Mouse (Mus musculus): ENCODE results near the gene Abhd10. TPM values are rescaled to one million over a fixed set of nuclear protein-coding genes. Genes with fewer than 3 reads are reported as not detected.

The Abhd10 gene
- polyA plus RNA-seq, 1 experiment from 2014 or later: 52.6 TPM

DNA sequence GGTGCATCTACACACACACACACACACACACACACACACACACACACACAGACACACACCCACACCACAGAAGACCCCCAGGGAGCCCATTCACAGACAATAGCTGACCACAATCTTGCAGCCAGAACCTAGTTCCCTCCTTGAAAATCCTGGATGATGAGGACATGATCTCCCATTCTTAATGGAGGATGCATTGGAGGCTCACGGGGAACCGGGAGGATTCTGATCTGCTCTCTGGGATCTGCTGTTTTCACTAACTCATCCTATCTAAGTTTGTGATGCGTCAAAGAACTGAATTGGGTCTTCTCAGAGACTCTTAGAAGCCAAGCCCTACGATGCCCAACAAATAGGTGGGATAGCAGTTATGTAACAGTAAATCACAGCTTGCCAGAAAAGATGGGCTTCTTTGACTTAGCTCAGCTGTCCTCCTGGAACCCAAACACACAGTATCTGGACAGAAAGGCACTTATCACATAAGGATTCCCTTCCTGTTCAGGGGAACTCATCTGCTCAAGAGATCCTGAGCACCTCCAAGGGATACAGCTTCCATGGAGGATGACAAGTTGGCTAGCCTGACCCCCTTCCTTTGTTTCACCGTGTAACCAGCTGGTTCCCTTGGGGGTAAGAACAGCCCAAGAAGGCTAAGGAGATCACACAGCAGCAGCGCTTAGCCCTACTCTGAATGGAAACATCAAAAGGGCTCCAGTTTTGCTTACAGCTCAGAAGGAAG, 19.4 kb downstream of the Abhd10 start:
- peak; percentile 53 for ATAC-seq
- H3K9ac ChIP-seq (replicated peaks): peak overlapping the region; percentile 87
- peak overlapping the region; percentile 62 for H3K4me3 ChIP-seq (replicated peaks)
- H3K4me2 ChIP-seq (replicated peaks): peak overlapping the region; percentile 64
- H3K36me3 ChIP-seq: peaks cover 36% of the 10 kb centered on the region
- peaks cover 51% of the 10 kb centered on the region for H3K4me1 ChIP-seq (replicated peaks)
- no peaks in the 10 kb centered on the region for H3K27me3 ChIP-seq
- H3K27ac ChIP-seq: peak overlapping the region; percentile 98
- H3K9me3 ChIP-seq: no peaks in the 10 kb centered on the region
- WGBS: 26% methylated on average over 6 of the region's 6 CpGs

DNA sequence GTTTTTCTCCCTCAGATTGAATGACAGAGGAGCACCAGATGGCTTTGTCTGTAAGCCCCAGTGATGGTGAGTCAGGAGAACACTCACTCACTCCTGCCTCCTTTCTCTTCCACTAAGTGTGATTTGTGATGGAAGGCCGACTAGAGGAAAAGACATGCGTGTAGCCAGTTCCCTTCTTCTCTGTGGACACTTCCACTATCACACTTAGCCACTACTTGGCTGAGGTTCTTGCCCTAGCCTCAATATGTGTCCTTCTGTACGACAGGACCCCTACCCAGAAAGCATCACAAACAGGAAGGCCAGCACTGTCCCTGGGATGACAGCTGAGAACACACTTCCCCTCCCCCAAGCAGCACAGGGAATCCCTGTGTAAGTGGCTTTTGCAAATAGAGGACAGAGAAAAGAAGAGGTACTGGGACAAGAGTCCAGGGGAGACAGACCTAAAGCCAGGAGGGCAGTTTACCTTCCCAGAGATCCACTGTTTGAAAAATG, 20.2 kb downstream of the Abhd10 start:
- Histone ChIP-seq H3K4me1 (replicated peaks) (peaks cover 51% of the 10 kb centered on the region), H3K27ac (peak overlapping the region; percentile 98), H3K36me3 (peaks cover 43% of the 10 kb centered on the region), H3K9ac (replicated peaks) (peak overlapping the region; percentile 87), H3K4me3 (replicated peaks) (peak overlapping the region; percentile 62), H3K27me3 (no peaks in the 10 kb centered on the region), H3K4me2 (replicated peaks) (peak overlapping the region; percentile 64), H3K9me3 (no peaks in the 10 kb centered on the region)
- 44% methylated on average over 3 of the region's 3 CpGs for WGBS
- no peak for ATAC-seq

DNA sequence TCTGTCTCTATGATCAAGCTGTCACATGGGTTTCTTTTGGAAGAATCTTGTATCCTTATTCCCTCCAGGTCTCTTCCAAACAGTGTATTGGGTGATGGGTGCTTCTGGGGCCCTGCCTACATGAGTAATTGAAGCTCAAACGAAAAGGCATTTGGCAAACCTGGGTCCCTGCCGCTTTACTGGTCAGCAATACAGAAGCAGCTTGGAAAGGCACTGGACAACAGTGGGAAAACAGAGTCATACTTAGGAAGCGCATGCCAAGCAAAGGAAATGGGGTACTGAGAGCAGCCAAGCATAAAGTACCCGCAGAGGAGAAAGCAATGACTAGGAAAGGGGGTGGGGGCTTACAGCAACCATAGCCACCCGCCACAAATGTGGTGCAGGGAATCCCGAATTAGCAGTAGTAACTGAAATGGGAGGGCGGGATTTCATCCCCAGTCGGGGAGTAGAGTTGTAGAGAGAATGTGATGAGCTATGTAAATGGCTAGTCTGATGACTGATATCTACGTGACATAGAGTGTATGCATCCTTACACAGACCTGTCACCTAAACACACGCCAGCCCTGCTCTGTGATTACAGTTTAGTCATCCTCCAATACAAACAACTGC, 22.6 kb downstream of the Abhd10 start:
- peak overlapping the region; percentile 16; the same call in 1 of the 2 replicates for H3K9ac ChIP-seq (replicated peaks)
- 93% methylated on average over 10 of the region's 10 CpGs for WGBS
- H3K4me3 ChIP-seq (replicated peaks): peak overlapping the region; percentile 62; the same call in 1 of the 2 replicates
- no peak overlapping the region for H3K27ac ChIP-seq
- peak overlapping the region; percentile 64 for H3K4me2 ChIP-seq (replicated peaks)
- peaks cover 64% of the 10 kb centered on the region for H3K36me3 ChIP-seq
- no peaks in the 10 kb centered on the region for H3K27me3 ChIP-seq
- H3K9me3 ChIP-seq: no peaks in the 10 kb centered on the region
- no peak for ATAC-seq
- peaks cover 44% of the 10 kb centered on the region for H3K4me1 ChIP-seq (replicated peaks)

DNA sequence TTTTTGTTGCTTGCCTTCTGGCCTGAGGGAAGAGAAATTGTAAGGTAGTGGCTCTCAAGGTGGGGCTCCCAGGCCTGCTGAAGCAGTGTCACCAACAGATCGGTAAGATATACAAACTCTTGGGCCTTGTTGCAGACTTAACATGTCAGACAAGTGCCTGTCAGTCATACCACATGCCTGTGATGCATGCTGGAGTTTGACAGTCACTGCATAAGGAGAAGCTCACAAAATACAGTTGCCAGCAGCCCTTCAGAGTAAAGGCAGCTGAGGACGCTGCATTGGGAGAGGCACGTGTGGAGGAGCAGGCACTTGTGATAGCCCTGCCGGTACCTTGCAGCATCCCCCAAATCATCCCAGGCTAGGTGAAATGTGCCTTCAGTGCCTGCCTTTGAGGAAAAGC, 24.5 kb downstream of the Abhd10 start:
- Histone ChIP-seq H3K4me2 (replicated peaks) (no peak overlapping the region), H3K27ac (no peak overlapping the region; the same call in 1 of the 2 replicates), H3K27me3 (no peaks in the 10 kb centered on the region), H3K9ac (replicated peaks) (no peak overlapping the region), H3K4me1 (replicated peaks) (peaks cover 49% of the 10 kb centered on the region), H3K4me3 (replicated peaks) (no peak overlapping the region), H3K9me3 (no peaks in the 10 kb centered on the region), H3K36me3 (peaks cover 81% of the 10 kb centered on the region)
- 96% methylated on average over 4 of the region's 4 CpGs for WGBS
- ATAC-seq: no peak

DNA sequence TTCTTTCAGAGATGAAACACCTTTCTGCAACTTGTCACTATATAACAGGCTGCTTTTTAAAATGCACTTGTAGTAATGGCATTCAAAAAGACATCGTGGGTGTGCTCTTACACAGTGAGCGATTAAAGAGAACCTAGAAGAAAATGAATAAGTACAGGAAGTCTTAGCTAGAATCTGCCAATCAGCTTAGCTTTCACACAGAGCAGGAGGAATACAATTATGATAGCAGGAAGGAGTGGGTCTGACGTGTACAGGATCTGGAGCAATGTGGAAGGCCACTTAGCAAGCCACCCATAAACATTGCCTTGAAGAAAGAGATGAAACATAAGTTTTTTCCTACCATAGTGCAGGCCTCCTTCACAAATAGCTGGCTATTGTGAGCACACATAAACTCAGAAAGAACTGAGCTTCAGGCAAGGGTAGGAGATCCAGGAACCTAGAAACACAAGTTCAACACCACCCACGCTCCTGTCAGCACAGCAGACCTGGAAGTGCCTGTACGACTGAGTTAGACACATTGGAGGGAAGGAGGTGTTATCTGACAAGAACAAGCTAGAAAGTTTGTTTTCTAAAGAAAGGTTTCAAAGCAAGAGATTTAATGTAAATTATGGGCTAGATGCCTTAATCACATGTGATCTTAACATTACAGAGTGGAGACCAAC, 28.1 kb downstream of the Abhd10 start:
- Histone ChIP-seq H3K27me3 (no peaks in the 10 kb centered on the region), H3K4me1 (replicated peaks) (peaks cover 20% of the 10 kb centered on the region), H3K4me3 (replicated peaks) (no peak overlapping the region), H3K27ac (no peak overlapping the region), H3K36me3 (peaks cover 83% of the 10 kb centered on the region), H3K9ac (replicated peaks) (no peak overlapping the region), H3K9me3 (no peaks in the 10 kb centered on the region), H3K4me2 (replicated peaks) (no peak overlapping the region)
- no peak for ATAC-seq
- WGBS: 88% methylated on average over 5 of the region's 5 CpGs

DNA sequence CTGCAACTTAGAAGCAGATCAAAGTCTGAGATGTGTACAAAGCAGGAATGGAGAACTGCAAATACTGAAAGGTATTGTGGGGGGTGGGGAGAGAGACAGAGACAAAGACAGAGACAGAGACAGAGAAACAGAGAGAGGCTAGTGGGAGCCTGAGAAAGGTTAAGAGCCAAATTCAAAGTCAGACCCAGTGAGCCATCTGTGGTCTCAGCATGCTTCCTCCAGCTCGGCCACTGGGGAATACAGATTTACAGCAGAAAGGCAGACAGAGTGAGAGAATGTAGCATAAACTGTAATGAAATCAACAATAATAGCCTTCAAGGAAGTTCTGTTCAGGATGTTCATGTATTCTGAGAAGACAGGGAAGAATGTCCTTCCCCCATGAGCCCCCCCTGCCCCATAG, 28.9 kb downstream of the Abhd10 start:
- 95% methylated on average over 1 of the region's 1 CpGs for WGBS
- Histone ChIP-seq H3K9me3 (no peaks in the 10 kb centered on the region), H3K36me3 (peaks cover 80% of the 10 kb centered on the region), H3K27ac (no peak overlapping the region), H3K4me3 (replicated peaks) (no peak overlapping the region), H3K9ac (replicated peaks) (no peak overlapping the region), H3K4me2 (replicated peaks) (no peak overlapping the region), H3K27me3 (no peaks in the 10 kb centered on the region), H3K4me1 (replicated peaks) (peaks cover 15% of the 10 kb centered on the region; the same call in 1 of the 2 replicates)
- no peak for ATAC-seq

DNA sequence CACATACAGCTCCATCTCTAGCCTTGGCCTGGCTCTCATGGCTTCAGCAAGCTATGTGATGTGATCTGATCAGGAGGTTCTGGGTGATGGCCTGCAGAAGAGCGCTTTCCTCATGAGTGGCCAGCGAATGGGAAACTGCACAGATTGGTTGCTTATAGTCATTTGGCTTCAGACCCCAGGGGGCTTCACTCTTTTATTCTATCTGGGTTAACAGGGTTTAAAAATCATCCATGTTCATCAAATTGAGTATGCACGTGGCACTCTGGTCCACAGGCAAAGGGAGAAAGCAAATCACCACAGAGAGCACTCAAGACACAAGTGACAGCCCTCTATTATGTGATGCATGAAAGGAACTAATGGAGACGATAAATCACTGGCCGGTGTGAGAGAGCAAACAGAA, 29.5 kb downstream of the Abhd10 start:
- H3K27ac ChIP-seq: no peak overlapping the region
- H3K4me3 ChIP-seq (replicated peaks): no peak overlapping the region
- H3K4me1 ChIP-seq (replicated peaks): peaks cover 15% of the 10 kb centered on the region; the same call in 1 of the 2 replicates
- H3K9me3 ChIP-seq: no peaks in the 10 kb centered on the region
- H3K36me3 ChIP-seq: peaks cover 79% of the 10 kb centered on the region
- no peak for ATAC-seq
- no peak overlapping the region for H3K4me2 ChIP-seq (replicated peaks)
- no peak overlapping the region for H3K9ac ChIP-seq (replicated peaks)
- no peaks in the 10 kb centered on the region for H3K27me3 ChIP-seq
- WGBS: 76% methylated on average over 5 of the region's 5 CpGs

DNA sequence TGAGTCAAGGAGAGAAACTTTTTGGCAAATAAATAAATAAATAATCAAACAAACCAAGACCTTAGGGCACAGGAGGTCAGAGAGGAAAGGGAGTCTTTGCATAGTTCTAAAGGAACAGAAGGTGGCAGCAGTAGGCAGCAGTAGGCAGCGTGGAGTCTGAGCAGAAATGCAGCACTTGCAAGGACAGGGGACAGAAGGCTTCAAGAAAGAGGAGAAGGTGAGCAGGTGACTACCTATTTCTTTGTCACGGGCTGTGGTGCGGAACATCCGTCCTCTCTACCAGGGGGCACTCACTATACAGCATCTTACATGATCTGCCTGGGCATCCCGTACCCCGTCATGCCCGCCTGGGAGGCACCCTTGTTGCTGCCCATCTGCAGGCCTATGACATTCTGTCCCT, 31.5 kb downstream of the Abhd10 start:
- WGBS: 74% methylated on average over 7 of the region's 7 CpGs
- Histone ChIP-seq H3K27me3 (no peaks in the 10 kb centered on the region), H3K9me3 (no peaks in the 10 kb centered on the region), H3K27ac (no peak overlapping the region), H3K4me1 (replicated peaks) (peaks cover 15% of the 10 kb centered on the region; the same call in 1 of the 2 replicates), H3K4me2 (replicated peaks) (no peak overlapping the region), H3K36me3 (peaks cover 61% of the 10 kb centered on the region), H3K4me3 (replicated peaks) (no peak overlapping the region), H3K9ac (replicated peaks) (no peak overlapping the region)
- peak; percentile 32 for ATAC-seq

DNA sequence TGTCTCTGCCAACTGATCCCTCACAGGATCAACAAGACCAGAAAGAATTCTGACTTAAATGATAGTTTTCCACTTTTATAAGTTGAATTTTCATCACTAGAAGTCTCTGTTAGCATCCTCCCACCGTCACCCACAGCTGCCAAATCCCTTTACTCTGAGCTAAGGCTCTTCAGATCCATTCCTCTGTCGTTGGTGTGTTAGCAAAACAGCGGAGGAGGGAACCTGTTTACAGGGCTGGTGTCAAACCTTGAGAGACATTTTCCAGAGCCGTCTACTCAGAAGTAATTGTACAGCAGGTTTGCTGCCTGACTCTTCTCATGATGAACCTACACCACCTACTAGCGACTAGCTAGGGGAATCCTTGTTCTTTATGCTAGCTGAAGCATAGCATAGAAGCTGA, 43.5 kb downstream of the Abhd10 start:
- no peaks in the 10 kb centered on the region for H3K27me3 ChIP-seq
- no peak for ATAC-seq
- no peak overlapping the region for H3K9ac ChIP-seq (replicated peaks)
- WGBS: 86% methylated on average over 5 of the region's 5 CpGs
- no peaks in the 10 kb centered on the region for H3K9me3 ChIP-seq
- H3K36me3 ChIP-seq: no peaks in the 10 kb centered on the region
- no peak overlapping the region for H3K4me3 ChIP-seq (replicated peaks)
- no peak overlapping the region for H3K4me2 ChIP-seq (replicated peaks)
- no peak overlapping the region for H3K27ac ChIP-seq
- peaks cover 8% of the 10 kb centered on the region for H3K4me1 ChIP-seq (replicated peaks)

DNA sequence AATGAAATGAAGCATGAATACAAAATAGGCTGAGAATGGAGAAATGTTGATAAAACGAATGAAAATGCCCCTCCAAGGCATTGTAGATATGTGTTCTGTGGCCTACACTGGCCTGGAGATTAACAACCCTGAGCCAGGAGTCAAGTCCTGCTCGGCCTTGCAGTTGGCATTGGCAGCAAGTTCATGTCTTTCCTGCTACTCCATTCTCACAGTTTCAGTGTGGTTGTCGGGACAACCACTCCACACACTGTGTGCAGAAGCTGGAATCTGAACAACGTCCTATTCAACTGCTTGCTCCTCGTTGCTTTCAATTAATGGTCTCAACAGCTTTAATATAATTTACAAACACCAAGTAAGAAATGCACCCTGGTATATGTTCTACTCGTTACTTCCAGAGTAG, 44.8 kb downstream of the Abhd10 start:
- H3K4me1 ChIP-seq (replicated peaks): peaks cover 14% of the 10 kb centered on the region
- H3K9me3 ChIP-seq: no peaks in the 10 kb centered on the region
- no peak overlapping the region for H3K27ac ChIP-seq
- no peaks in the 10 kb centered on the region for H3K27me3 ChIP-seq
- no peaks in the 10 kb centered on the region for H3K36me3 ChIP-seq
- ATAC-seq: no peak
- no peak overlapping the region for H3K9ac ChIP-seq (replicated peaks)
- H3K4me2 ChIP-seq (replicated peaks): no peak overlapping the region
- no peak overlapping the region for H3K4me3 ChIP-seq (replicated peaks)
- WGBS: 46% methylated on average over 6 of the region's 6 CpGs

DNA sequence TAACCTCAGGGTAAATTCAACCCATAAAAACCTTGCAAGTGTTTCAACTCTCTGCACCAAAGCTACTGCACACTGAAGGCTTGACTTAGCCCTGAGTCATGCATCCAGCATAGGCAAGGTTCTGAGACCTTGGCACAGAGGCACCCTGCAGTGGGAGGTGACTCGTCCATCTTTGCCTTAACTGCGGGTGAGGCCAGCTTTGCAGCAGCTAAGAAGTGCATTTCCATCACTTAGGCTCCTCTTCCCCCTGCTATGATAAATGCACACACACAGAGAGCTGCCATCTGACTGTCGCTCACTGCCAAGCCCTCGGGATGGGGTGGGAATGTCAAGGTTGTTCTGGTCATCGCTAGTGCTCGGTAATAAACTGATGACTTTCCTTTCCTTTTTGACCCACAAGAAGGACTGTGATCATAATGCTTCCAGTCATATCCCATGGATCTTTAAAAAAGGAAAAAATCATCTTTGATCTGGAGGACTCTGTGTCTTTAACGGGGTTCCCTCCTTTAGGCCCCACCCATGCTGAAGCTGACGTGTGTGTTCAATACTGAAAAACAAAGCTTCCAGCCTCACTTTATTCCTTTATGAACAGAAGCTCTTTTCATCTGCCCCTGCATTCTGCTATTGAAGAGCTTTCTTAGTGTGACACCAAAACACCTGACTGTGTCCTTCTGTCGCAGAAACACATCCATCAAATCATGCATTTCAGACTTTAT, 47.2 kb downstream of the Abhd10 start:
- no peak for ATAC-seq
- Histone ChIP-seq H3K36me3 (no peaks in the 10 kb centered on the region), H3K27ac (no peak overlapping the region), H3K9ac (replicated peaks) (no peak overlapping the region), H3K4me3 (replicated peaks) (no peak overlapping the region), H3K4me2 (replicated peaks) (no peak overlapping the region), H3K27me3 (no peaks in the 10 kb centered on the region), H3K4me1 (replicated peaks) (peaks cover 20% of the 10 kb centered on the region), H3K9me3 (no peaks in the 10 kb centered on the region)
- 72% methylated on average over 9 of the region's 9 CpGs for WGBS

DNA sequence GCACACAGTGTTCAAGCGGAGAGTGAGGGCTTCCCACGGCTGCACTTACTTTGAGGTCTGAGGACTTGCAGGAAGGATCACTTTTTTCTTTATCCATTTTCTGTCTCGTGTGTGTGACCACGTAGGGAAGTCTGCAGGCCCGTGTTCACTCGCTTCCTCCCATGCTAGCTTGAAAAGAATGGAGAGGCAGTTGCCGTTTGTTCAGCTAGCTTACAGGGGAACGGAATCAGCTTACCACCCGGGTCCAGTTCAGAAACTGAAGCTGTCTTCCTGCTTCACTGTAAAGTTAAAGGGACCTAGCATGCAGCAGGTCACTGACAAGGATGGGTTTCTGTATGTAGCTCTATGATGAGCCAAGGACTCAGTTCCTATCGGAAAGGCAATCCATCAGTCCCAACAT, 49.2 kb downstream of the Abhd10 start, which contains the start of gene Tmprss7:
TSS of gene Tmprss7 (minus strand) at position 101 of the 400 bp plus-strand sequence.
- Histone ChIP-seq H3K27me3 (no peaks in the 10 kb centered on the region), H3K9me3 (no peaks in the 10 kb centered on the region), H3K4me3 (replicated peaks) (no peak within 1 kb of the TSS), H3K27ac (no peak within 1 kb of the TSS), H3K4me2 (replicated peaks) (no peak within 1 kb of the TSS), H3K4me1 (replicated peaks) (peaks cover 30% of the 10 kb centered on the region), H3K36me3 (no peaks in the 10 kb centered on the region), H3K9ac (replicated peaks) (no peak within 1 kb of the TSS)
- 70% methylated on average over 10 of the region's 10 CpGs for WGBS
- ATAC-seq: no peak

Measured in midbrain, embryonic 13.5 days (tissue).